Mouse (Mus musculus): ENCODE measurements around the gene Supt5.

Gene Supt5

DNA sequence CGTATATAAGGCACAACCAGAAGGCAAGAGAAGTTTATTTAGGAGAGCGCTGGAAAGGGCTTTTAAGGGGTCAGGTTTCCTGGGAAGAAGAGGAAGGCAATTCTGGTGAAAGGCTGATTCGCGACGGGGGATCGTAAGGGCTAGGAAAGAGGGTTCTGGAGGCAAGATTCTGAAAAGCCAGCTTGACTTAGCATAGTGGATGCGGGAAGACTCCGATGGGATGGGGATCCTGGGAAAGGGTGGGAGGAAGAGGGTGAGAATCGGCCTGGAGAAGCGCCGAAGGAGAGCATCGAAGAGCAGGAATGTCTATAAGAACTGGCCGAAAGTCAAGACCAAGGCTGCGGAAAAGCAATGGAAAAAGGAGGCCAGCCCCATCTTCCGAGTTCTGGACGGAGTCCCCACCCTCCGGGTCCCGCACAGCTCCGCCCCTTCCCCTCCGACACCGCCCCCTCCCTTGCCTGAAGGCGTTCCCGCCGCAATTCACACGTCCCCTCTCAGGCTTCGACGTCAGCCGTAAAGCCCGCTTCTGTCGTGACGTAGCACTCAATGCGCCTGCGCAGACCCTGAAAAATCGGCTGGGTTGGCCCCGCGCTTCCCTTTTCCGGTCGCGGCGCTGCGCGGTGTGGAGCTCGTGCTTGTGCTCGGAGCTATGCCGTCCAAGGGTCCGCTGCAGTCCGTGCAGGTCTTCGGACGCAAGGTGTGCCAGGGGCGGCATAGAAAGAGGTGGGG is 11.8 kb upstream of the Supt5 start, which contains the start of gene Rps16:
Gene Rps16 (plus strand): TSS at position 498 of the 729 bp plus-strand sequence.
- DNase-seq, result peak; percentile 97

- no peak for DNase-seq
These were observed 10.1 kb upstream of the Supt5 start for GRCm38 (mm10) chr7:28348601-28349000.

DNA sequence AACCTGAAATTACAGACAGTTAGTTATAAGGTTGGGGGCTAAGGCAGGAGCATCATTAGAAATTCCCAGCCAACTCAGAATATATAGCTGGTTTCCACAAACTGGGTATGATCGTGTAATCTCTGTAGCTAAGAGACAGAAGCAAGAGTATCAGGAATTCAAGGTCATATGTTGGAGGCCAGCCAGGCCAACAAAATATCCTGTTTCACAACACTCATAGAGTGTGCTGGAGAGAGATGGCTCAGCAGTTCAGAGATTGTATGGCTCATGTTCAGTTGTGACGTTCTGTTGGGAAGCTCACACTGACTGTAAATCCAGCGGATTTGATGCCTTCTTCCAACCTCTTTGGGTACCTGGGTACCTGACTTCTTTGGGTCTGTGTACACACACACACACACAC is 9.2 kb upstream of the Supt5 start:
- DNase-seq, result no peak

DNA sequence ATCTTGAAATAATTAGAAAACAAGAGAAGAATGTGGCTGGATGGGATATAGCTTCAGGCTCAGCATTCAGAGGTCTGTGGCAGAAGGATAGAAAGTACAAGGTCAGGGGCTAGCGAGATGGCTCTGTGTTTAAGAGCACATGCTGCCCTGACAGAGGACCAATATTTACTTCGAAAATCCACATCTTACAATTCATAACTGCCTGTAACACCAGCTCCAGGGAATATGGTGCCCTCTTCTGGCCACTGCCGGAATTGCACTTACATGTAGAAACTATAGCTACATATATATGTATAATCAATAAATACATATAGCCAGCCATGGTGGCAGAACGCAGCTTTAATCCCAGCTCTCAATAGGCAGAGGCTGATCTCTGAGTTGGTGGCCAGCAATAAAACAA is 6.1 kb upstream of the Supt5 start:
- DNase-seq, result peak; percentile 59

DNA sequence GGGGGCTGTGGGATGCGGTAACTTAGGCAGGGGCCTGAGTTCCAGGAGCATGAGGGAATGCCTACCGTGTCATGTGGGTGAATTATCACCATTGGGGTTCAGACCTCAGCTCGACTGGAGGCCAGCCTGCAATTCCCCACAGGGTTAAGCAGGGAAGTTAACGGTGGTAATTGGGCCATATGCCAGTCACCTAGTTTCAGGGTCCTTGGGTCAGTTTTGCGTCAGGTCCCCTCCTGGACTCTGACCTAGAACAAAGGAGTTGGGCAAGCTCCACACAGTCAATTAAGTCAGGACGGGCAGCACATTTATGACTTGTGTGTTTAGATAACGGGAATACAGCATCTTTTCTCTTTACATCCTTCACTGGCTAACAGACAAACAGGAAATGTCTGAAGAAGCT is 2.8 kb upstream of the Supt5 start:
- no peak for DNase-seq

- DNase-seq, result peak; percentile 38
These were observed 819 bp upstream of the Supt5 start for GRCm38 (mm10) chr7:28339213-28339917.

GRCm38 (mm10) chr7:28335471-28335870 is 3.1 kb downstream of the Supt5 start:
- no peak for DNase-seq

DNA sequence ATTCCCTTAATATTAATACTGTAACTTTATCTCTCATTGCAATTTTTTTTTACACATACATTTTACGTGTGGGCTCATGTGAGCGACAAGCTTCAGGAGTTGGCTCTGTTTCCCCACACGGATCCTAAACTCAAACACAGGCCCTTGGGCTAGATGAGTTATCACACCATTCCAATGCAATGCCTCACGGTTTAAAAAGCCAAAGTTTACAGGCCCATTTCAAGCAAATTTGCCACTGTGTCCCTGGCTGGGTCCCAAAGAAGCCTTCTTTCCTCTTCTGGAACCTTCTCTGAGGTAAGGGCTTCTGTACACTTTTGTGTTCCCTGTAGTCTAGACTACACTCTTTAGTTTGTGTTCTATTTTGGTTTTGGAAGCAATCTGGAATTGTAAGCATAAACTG is 4.0 kb downstream of the Supt5 start:
- DNase-seq, result no peak

DNA sequence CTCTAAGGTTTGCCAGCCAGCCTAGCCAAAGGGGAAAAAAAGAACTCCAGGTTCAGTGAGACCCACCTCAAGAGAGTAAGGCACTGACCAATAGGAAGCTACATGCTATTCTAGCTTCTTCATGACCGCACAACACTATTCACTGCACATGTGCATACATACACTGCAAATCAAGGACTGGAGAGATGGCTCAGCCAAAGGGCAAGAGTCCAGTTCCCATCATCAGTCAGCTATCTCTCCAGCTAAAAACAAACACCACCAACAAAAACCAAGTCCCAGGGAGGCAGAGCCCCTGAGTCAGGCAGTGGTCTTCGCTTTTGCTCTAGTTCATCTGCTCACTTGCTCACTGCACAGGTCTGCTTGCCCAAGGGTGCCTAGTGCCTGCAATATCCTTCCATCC is 10.3 kb downstream of the Supt5 start:
- DNase-seq, result no peak

GRCm38 (mm10) chr7:28326457-28326856 is 12.1 kb downstream of the Supt5 start:
- DNase-seq, result no peak

DNA sequence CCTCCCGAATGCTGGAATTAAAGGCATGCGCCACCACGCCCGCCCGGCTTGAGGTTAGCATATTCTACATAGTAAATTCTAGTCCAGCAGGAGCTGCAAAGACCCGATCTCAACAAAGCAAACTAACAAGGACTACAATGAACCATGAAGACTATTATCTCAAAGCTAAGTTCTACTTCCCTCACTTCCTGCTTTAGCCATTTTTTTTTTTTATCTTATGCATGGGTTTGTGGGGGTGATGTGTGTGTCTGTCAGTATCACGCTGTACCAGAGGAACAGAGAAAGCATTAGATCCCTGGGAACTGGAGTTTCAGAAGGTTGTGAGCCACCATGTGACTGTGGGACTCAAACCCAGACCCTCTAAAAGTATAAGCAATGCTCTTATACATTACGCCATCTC is 13.3 kb downstream of the Supt5 start:
- no peak for DNase-seq

DNA sequence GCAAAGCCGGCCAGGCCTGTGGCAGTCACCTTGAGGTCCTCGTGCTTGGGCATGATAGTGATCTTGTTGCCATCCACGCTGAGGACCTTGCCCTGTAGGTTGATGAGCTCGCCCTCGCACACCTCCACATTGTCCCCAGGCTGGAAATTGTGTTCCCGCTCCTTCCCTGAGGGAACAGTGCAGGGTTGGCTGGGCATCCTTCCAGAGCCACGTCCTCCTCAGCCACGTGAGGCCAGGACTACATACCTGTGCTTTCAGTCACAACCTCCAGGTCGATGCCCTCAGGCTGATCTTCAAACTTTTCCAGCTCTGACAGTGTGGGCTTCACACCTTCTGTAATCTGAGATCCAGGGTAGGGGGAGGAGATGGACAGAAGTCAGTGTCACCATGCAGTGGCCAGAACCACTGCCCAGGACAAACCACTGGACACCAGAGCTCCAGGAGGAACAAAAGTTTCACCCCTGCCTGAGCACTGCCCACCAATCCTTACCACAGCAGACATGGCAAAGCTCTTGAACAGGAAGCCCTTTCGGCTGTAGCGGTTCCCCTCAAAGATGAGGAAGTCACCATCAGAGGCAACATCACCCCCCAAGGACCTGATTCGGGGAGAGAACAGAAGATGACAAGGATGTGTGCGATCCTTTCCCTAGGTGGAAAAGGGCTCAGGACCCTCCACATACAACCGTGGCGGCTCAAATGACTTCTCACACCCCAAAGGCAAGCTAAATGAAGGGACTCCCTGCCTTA is 16.4 kb downstream of the Supt5 start:
- DNase-seq, result no peak

DNA sequence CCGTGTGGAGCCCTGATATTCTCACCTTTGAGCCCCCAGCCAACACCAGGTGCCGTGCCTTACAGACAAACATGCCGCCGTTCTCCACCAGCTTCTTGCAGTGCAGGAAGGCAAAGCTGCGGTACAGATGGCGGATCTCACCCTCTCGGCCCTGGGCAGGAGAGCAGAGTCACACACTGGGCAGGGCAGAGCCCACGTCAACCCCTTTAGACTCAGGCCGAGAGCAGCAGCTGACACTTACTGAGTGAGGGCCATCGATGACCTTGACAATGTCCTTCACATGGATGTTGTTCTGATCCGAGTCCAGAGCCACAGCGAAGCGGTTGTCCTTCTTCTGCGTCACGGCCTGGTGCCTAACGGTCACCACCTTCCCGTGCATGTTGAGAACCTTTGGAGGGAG is 19.8 kb downstream of the Supt5 start:
- DNase-seq, result no peak

- DNase-seq, result no peak
These were observed 20.5 kb downstream of the Supt5 start for GRCm38 (mm10) chr7:28318036-28318435.

GRCm38 (mm10) chr7:28311926-28312543 is 26.5 kb downstream of the Supt5 start, which contains the start of gene Timm50:
TSS of gene Timm50 (minus strand) at chr7:28312072.
- peak; percentile 96 for DNase-seq

- DNase-seq, result no peak
These were observed 27.2 kb downstream of the Supt5 start for GRCm38 (mm10) chr7:28311151-28311925.

- DNase-seq, result no peak
These were observed 28.8 kb downstream of the Supt5 start for GRCm38 (mm10) chr7:28309737-28310136.

- DNase-seq, result no peak
These were observed 32.3 kb downstream of the Supt5 start for GRCm38 (mm10) chr7:28306216-28306615.

DNA sequence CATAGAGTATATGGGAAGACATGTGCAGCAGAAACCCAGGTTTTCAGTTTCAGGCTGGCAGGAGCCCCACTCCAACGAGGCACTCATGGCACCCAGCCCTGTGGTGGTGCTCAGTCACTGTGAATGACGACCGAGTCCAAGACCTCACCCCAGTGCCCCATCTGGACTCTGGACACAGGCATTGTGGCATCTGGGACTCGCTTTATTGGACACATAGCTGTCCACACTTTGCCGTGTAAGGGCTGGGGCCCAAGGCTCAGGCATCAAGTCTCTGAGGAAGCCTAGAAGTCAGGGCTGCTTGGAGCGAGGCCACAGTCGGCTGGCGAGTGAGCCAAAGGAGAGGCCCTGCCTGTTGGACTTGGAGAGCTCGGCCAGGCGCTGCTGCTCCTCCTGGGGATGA is 32.9 kb downstream of the Supt5 start:
- no peak for DNase-seq

DNA sequence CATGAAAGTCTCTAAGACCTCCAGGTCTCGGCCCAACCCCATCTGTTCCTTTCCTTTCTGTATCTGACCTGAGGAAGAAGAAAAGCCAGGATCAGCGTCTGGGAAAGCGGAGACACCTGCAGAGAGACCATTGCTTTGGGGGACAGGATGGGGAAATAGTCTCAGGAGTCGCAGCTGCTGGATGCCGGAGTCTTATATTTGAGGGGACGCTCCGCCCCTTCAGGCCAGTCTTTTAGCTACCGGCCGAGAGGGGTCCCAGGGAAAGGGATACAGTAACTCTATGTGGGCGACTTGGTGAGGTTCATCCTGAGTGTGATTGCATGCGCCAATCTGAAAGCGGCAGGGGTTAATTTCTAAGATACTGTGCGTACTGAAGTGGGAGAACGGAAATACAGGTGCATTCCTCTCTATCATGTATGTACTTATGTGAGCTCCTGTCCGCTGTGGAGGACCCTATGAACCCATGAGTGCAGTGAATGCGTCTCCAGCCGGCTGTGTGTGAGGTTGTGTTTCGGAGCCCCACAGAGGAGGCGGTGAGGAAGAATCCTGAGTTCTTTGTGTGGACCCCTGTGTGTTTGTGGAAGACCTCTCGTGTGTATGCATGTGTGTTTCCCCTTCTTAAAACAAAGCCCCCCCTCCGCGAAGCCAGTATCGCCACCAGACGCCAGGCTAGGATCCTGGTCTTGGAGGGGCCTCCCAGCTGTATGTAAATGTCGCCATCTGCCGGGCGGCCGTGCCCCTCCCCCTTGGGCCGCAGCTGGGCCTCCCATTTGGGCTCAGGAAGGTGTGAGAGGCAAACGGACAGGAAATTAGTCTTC is 36.7 kb downstream of the Supt5 start, which contains the start of gene Dll3:
Gene Dll3 (minus strand): TSS at position 623 of the 818 bp plus-strand sequence.
- DNase-seq, result no peak

Data from cerebellum, adult 11 months (tissue).